Mouse (Mus musculus) testis, adult 2 months (tissue): Measurements from ENCODE around the gene Nadsyn1. TPM values are rescaled to one million over a fixed set of nuclear protein-coding genes. Genes with fewer than 3 reads are reported as not detected.

Source experiments
- H3K27ac ChIP-seq: fragments of 200-500 bp; 2 replicates; pipeline ENCODE4 v1.5.1; 2012; ENCODE audit warnings: low read depth, low read length; ENCODE audit not compliant: control insufficient read depth, insufficient read depth
- H3K27me3 ChIP-seq: fragments of 200-500 bp; 2 replicates; pipeline ENCODE4 v1.6.1; 2012; ENCODE audit warnings: mild to moderate bottlenecking, low read length, moderate library complexity; ENCODE audit not compliant: control insufficient read depth, insufficient read depth
- H3K36me3 ChIP-seq: fragments of 200-500 bp; 2 replicates; pipeline ENCODE4 v1.6.1; 2012; ENCODE audit warnings: mild to moderate bottlenecking, low read length; ENCODE audit not compliant: control insufficient read depth, insufficient read depth
- H3K4me1 ChIP-seq: fragments of 200-500 bp; 2 replicates; pipeline ENCODE4 v1.6.1; 2012; ENCODE audit warnings: low read length; ENCODE audit not compliant: control insufficient read depth, insufficient read depth
- H3K4me3 ChIP-seq: fragments of 200-500 bp; 2 replicates; pipeline ENCODE4 v1.5.1; 2012; ENCODE audit warnings: low read depth, mild to moderate bottlenecking, low read length, moderate library complexity, mixed read lengths; ENCODE audit not compliant: control insufficient read depth
- CTCF ChIP-seq: fragments of 200-500 bp; IDR thresholded peaks from 2 replicates; pipeline ENCODE4 v1.5.1; 2012; ENCODE audit warnings: low read depth, mild to moderate bottlenecking, inconsistent platforms, low read length, moderate library complexity; ENCODE audit not compliant: control insufficient read depth, insufficient read depth, insufficient replicate concordance
- POLR2A ChIP-seq: fragments of 200-500 bp; IDR thresholded peaks from 2 replicates; pipeline ENCODE4 v1.6.1; 2012; ENCODE audit warnings: low read depth, mild to moderate bottlenecking, inconsistent platforms, low read length, moderate library complexity; ENCODE audit not compliant: control insufficient read depth
- polyA plus RNA-seq: library from polyadenylated mRNA; depleted of rRNA; stranded (reverse); fragments of >200 nt; gene quantifications from 2 replicates; pipeline ENCODE4 v1.2.3, GENCODE M21; 2012

Gene Nadsyn1
- polyA plus RNA-seq, 1 experiment: 11.4 TPM

DNA sequence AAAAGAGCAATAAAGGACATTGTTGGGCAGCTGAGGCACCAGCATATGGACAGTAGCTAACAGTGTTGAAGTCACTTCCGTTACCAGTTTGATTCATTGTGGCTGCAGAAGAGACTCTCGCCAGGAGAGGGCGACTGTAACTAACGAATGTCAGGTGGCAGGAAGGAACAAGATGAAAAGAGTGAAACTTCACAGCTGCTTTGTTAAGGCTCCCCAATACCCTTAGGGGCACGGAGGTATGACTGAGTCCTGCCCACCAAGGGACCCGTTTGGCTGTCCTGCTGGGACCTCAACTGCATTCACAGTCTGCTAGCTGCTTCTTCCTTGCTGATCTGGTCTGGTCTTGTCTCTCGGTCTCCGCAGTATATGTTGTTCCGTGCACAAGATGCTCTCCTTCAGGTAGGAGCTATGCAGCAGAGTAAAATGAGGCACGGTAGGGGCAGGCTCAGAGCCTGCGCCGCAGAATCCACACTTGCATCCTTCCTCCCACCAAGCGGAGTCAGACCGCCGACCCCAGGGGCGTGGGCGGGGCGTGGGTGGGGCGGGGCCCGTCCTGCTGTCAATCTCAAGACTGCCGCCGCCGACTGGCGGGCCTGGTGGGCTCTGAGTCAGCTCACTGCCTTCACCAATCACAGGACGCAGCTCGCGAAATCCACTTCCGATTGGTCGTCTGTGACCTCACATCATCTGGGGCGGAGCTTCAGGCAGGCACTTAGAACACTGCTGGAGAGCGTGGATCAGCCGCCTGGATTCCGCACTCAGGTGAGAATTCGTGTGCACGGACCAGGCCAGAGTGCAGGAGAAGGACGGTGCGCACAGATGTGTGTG lies 7.1 kb upstream of the Nadsyn1 start:
- no peaks in the 10 kb centered on the region for H3K36me3 ChIP-seq
- H3K4me3 ChIP-seq: peak overlapping the region; percentile 94
- peak overlapping the region; percentile 82 for H3K27ac ChIP-seq
- peaks cover 8% of the 10 kb centered on the region for H3K4me1 ChIP-seq
- TF ChIP-seq CTCF (peak; percentile 30; the same call in 1 of the 2 replicates), POLR2A (peak; percentile 49)
- no peaks in the 10 kb centered on the region for H3K27me3 ChIP-seq

DNA sequence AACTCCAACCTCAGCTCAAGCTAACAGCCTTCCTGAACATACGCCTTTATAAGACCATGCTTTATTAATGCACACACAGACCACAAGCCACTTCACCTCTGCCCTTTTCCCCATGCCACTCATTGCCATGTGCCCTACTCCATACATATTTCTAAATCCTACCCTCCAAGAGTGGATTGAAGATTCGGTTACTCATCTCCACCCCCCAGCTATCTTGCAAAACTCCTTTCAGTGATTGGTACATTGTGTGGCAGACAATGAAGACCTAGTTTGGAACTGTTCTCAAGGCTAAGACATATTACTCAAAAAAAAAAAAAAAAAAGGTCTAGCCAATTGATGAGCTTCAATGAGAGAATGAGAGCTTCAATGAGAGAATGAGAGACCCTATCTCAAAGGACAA lies 4.3 kb upstream of the Nadsyn1 start:
- H3K4me3 ChIP-seq: no peak overlapping the region
- no peak for TF ChIP-seq CTCF
- no peaks in the 10 kb centered on the region for H3K27me3 ChIP-seq
- H3K36me3 ChIP-seq: no peaks in the 10 kb centered on the region
- H3K4me1 ChIP-seq: peaks cover 15% of the 10 kb centered on the region
- H3K27ac ChIP-seq: no peak overlapping the region

DNA sequence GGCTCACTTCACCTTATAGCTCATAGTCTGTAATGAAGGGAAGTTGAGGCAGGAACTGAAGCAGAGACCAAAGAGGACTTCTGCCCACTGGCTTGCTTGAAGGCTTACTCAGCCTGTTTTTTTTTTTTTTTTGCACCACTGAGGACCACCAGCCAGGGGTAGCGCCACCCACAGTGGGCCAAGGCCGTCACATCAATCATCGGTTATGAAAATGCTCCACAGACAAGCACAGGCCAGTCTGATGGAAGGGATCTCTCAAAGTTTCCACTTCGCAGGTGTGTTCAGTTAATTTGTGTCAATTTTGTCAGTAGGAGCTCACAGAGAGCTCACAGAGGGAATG lies 587 bp upstream of the Nadsyn1 start:
- Histone ChIP-seq H3K27ac (0 out of 2 replicates have a peak overlapping the region, but pooled peaks have one; percentile 26), H3K36me3 (no peaks in the 10 kb centered on the region; the same call in 1 of the 2 replicates), H3K27me3 (no peaks in the 10 kb centered on the region), H3K4me1 (peaks cover 9% of the 10 kb centered on the region), H3K4me3 (peak overlapping the region; percentile 89)
- no peak for TF ChIP-seq CTCF
- TF ChIP-seq POLR2A: no peak

- H3K4me3 ChIP-seq: no peak overlapping the region
- no peak overlapping the region for H3K27ac ChIP-seq
- no peaks in the 10 kb centered on the region; the same call in 1 of the 2 replicates for H3K36me3 ChIP-seq
- TF ChIP-seq CTCF (no peak), POLR2A (no peak)
- H3K4me1 ChIP-seq: peaks cover 9% of the 10 kb centered on the region
- no peaks in the 10 kb centered on the region for H3K27me3 ChIP-seq
Observed at GRCm38 (mm10) chr7:143821241-143821640, 1.4 kb downstream of the Nadsyn1 start.

DNA sequence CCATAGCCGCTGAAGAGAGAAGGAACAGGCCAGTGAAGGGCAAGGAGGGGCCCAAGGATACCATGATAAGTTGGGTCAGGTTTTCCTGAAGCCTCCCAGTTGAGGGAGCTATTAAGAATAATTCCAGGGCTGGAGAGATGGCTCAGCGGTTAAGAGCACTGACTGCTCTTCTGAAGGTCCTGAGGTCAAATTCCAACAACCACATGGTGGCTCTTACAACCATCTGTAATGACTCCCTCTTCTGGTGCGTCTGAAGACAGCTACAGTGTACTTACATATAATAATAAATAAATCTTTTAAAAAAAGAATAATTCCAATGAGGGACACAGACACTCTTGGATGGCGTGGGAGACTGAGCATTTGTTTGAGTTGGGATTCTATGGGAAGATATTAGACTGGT lies 3.4 kb downstream of the Nadsyn1 start:
- Histone ChIP-seq H3K27ac (no peak overlapping the region), H3K36me3 (no peaks in the 10 kb centered on the region; the same call in 1 of the 2 replicates), H3K4me1 (peaks cover 9% of the 10 kb centered on the region), H3K27me3 (no peaks in the 10 kb centered on the region), H3K4me3 (no peak overlapping the region)
- TF ChIP-seq POLR2A: no peak
- TF ChIP-seq CTCF: no peak

DNA sequence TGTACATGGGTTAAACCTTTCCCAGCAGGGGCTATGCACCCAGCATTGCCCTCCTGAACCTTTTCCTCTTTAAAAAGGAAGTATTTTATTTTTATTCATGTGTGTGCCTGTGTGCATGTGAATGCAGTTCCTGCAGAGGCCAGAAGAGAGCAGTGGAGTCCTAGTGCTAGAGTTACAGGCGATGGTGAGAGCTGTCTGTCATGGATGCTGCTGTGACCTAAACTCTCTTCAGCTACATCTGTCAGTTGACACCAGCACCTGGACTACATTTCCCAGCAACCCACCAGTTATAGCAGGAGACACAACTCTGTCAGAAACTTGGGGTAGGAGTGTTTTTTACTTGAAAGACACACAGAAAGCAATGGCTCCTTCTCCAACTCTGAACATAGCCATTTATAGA lies 13.7 kb downstream of the Nadsyn1 start:
- H3K36me3 ChIP-seq: no peaks in the 10 kb centered on the region

DNA sequence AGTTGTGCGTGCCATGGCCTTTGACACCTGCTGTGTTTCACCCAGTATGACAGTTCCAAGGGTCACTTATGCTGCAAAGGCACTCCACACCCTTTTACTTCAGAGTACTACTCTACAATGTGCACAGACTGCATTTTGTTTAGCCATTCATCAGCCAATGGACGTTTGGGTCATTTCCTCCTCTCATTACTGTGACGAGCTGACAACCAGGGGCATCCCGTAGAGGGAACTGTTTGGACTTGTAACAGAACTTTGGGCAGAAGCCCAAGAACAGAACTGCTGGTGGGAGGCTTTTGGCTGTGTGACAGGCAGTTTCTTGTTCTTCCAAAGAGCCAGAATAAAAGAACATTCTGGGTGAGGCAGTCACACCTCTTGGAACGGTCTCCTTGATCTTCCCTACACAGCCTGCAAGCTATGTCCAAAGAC lies 17.4 kb downstream of the Nadsyn1 start:
- Histone ChIP-seq H3K27me3 (no peaks in the 10 kb centered on the region), H3K4me3 (no peak overlapping the region), H3K4me1 (no peaks in the 10 kb centered on the region), H3K36me3 (no peaks in the 10 kb centered on the region), H3K27ac (no peak overlapping the region)
- no peak for TF ChIP-seq CTCF
- no peak for TF ChIP-seq POLR2A

More for the DNA sequence above, 13.7 kb downstream of the Nadsyn1 start:
- H3K4me3 ChIP-seq: no peak overlapping the region
- no peaks in the 10 kb centered on the region for H3K4me1 ChIP-seq
- TF ChIP-seq CTCF: no peak
- no peak for TF ChIP-seq POLR2A
- H3K27ac ChIP-seq: no peak overlapping the region
- H3K27me3 ChIP-seq: no peaks in the 10 kb centered on the region
